ENCODE assay signal across 9 mouse cellular contexts in the genomic region with DNA sequence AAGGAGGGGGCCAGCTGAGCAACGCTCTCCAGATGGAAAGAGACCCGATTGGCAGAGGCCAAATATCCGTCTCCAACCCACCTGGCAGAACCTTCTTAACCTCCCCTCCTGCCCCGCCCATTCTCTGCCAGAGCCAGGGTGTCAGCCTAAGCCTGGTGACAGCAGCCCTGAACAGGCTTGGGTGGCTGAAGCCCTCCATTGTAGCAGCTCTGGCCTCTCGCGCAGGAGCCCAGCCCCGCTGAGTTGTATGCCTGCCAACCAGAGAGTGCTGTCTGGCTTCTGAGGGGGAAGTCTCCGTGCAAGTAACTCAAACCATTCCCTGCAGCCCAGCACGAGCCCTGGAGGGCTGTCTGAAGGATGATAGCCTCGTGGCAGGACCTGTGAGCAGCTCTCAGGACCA. TPM values are rescaled to one million over a fixed set of nuclear protein-coding genes. Genes with fewer than 3 reads are reported as not detected.
DNase-seq lines count a peak whose midpoint lies in the region; ATAC-seq lines count a peak whose summit lies in the region.
"Had no signal": no experiment of that assay in that cellular context is flagged by ENCODE, and none has a peak within 500 bp of the region (broad histone marks: within the 10 kb centered on the region; RNA-seq: fewer than 3 reads in every experiment).

No protein-coding gene starts in this region.

- H3K4me3 ChIP-seq in forebrain, embryonic 13.5 days: no peak overlapping the region
- no peak overlapping the region for H3K4me3 ChIP-seq in forebrain, embryonic 11.5 days (ENCODE audit: low read depth, low read length)
- no peak overlapping the region for H3K4me3 ChIP-seq in heart, embryonic 12.5 days

- WGBS in forebrain, embryonic 13.5 days: 27% methylated on average over 10 of the region's 10 CpGs
- WGBS in forebrain, embryonic 11.5 days: 28% methylated on average over 10 of the region's 10 CpGs
- 19% methylated on average over 10 of the region's 10 CpGs for WGBS in heart, embryonic 12.5 days

- H3K27me3 ChIP-seq in forebrain, embryonic 13.5 days: no peaks in the 10 kb centered on the region
- no peaks in the 10 kb centered on the region for H3K27me3 ChIP-seq in forebrain, embryonic 11.5 days (ENCODE audit: control insufficient read depth, insufficient read depth, low read length)
- H3K27me3 ChIP-seq in heart, embryonic 12.5 days (replicated peaks): peaks cover 10% of the 10 kb centered on the region

- intact Hi-C loops in left cerebral cortex, postnatal 4 days (cut with DNase I): no loop called here

- H3K36me3 ChIP-seq in forebrain, embryonic 13.5 days (ENCODE audit: poor library complexity, severe bottlenecking): no peaks in the 10 kb centered on the region
- no peaks in the 10 kb centered on the region for H3K36me3 ChIP-seq in forebrain, embryonic 11.5 days (ENCODE audit: control insufficient read depth, insufficient read depth, low read length)
- no peaks in the 10 kb centered on the region for H3K36me3 ChIP-seq in heart, embryonic 12.5 days

- peak; percentile 75 for ATAC-seq in forebrain, embryonic 13.5 days
- no peak for ATAC-seq in forebrain, embryonic 11.5 days (replicated peaks; ENCODE audit: low FRiP score)
- peak; percentile 73 for ATAC-seq in heart, embryonic 12.5 days (ENCODE audit: insufficient number of reproducible peaks, low FRiP score)

- H3K27ac ChIP-seq in forebrain, embryonic 13.5 days: no peak overlapping the region; the same call in 1 of the 2 replicates
- no peak overlapping the region for H3K27ac ChIP-seq in forebrain, embryonic 11.5 days (ENCODE audit: low read depth, low read length)
- H3K27ac ChIP-seq in heart, embryonic 12.5 days (ENCODE audit: poor library complexity, severe bottlenecking): no peak overlapping the region
- H3K27ac ChIP-seq: macrophage had no signal

- peaks cover 12% of the 10 kb centered on the region for H3K4me1 ChIP-seq in forebrain, embryonic 13.5 days
- H3K4me1 ChIP-seq in forebrain, embryonic 11.5 days (replicated peaks; ENCODE audit: control insufficient read depth, insufficient read depth, low read length): no peaks in the 10 kb centered on the region; the same call in 1 of the 2 replicates
- peaks cover 16% of the 10 kb centered on the region for H3K4me1 ChIP-seq in heart, embryonic 12.5 days (replicated peaks)

- H3K9ac ChIP-seq in forebrain, embryonic 13.5 days: 0 out of 2 replicates have a peak overlapping the region, but pooled peaks have one; percentile 8
- no peak overlapping the region for H3K9ac ChIP-seq in forebrain, embryonic 11.5 days (ENCODE audit: low read length)
- H3K9ac ChIP-seq in heart, embryonic 12.5 days: no peak overlapping the region

- H3K4me2 ChIP-seq in forebrain, embryonic 13.5 days: peak overlapping the region; percentile 0; the same call in 1 of the 2 replicates
- no peak overlapping the region for H3K4me2 ChIP-seq in forebrain, embryonic 11.5 days (ENCODE audit: low read depth, low read length, severe bottlenecking)
- peak overlapping the region; percentile 2; the same call in 1 of the 2 replicates for H3K4me2 ChIP-seq in heart, embryonic 12.5 days

- no peak for DNase-seq in forebrain, embryonic 11.5 days (ENCODE audit: low spot score)
- peak; percentile 62 to 79 for DNase-seq in right cerebral cortex, postnatal 10 days (ENCODE audit: low spot score in 2 of 2)
- no peak for DNase-seq in right cerebral cortex, adult 18-20 months
- peak; percentile 91 for DNase-seq in left cerebral cortex, postnatal 4 days
- no peak for DNase-seq in adrenal gland, adult 8-10 months
- no peak for DNase-seq in embryo, embryonic 10 days (ENCODE audit: low spot score)

- H3K9me3 ChIP-seq in forebrain, embryonic 13.5 days (replicated peaks): no peaks in the 10 kb centered on the region
- H3K9me3 ChIP-seq in forebrain, embryonic 11.5 days (ENCODE audit: control insufficient read depth, low read length): no peaks in the 10 kb centered on the region
- no peaks in the 10 kb centered on the region for H3K9me3 ChIP-seq in heart, embryonic 12.5 days (replicated peaks)

RNA-seq across cellular contexts. Expression of gene Thap12, which starts 32.0 kb away (rescaled TPM):
- 45.1 and 48.7 TPM in 2 replicates for polyA plus RNA-seq in forebrain, embryonic 13.5 days (2015; fragmentation: Nextera tagmentation; extraction: Ambion mirVana)
- 86.1 and 89.6 TPM in 2 replicates for polyA plus RNA-seq in forebrain, embryonic 11.5 days (2014; fragmentation: Nextera tagmentation; extraction: Ambion mirVana)
- 49.2 and 50.1 TPM in 2 replicates for polyA plus RNA-seq in heart, embryonic 12.5 days (2016; fragmentation: Nextera tagmentation; extraction: Ambion mirVana)
- 10 to 100 TPM; 65.0 to 72.7 TPM for total RNA-seq in left cerebral cortex, postnatal 4 days (2021)
- total RNA-seq in adrenal gland, adult 8-10 months (2022): 10 to 100 TPM; 62.2 to 74.9 (median 66.0) TPM

Comparison
In these comparisons a context has a peak if more than half of its experiments do, and no peak if none do; other contexts are left out.
1. DNase-seq: peak in right cerebral cortex, postnatal 10 days (2 of 2) and left cerebral cortex, postnatal 4 days (single experiment); none in forebrain, embryonic 11.5 days (single experiment), right cerebral cortex, adult 18-20 months (single experiment), adrenal gland, adult 8-10 months (single experiment) and embryo, embryonic 10 days (single experiment).